In genomic region chr8:108937904-108938455, GRCm38 (mm10) we compare ENCODE assay signal across 18 mouse cellular contexts.
DNase-seq lines count a peak whose midpoint lies in the region; ATAC-seq and TF ChIP-seq lines count a peak whose summit lies in the region.
"Had no signal": no experiment of that assay in that cellular context is flagged by ENCODE, and none has a peak within 500 bp of the region (broad histone marks: within the 10 kb centered on the region; RNA-seq: fewer than 3 reads in every experiment).

No protein-coding gene starts in this region.

- H3K9me3 ChIP-seq in forebrain, postnatal 0 days (ENCODE audit: low read length) = no peaks in the 10 kb centered on the region
- no peaks in the 10 kb centered on the region for H3K9me3 ChIP-seq in midbrain, embryonic 13.5 days
- H3K9me3 ChIP-seq: heart, embryonic 12.5 days had no signal

- ATAC-seq in forebrain, postnatal 0 days = no peak
- ATAC-seq in midbrain, embryonic 13.5 days = peak; percentile 18; the same call in 1 of the 2 replicates
- ATAC-seq: activated CD4-positive, CD25-positive, alpha-beta regulatory T cell, adult 4 months; liver, postnatal 0 days had no signal

- no peaks in the 10 kb centered on the region; the same call in 1 of the 2 replicates for H3K36me3 ChIP-seq in forebrain, postnatal 0 days (ENCODE audit: insufficient read depth)
- H3K36me3 ChIP-seq in midbrain, embryonic 13.5 days = peaks cover 56% of the 10 kb centered on the region
- H3K36me3 ChIP-seq in thymus, adult 2 months (ENCODE audit: control insufficient read depth, insufficient read depth, low read length) = no peaks in the 10 kb centered on the region

- WGBS in forebrain, postnatal 0 days = 48% methylated on average over 8 of the region's 8 CpGs
- 62% methylated on average over 8 of the region's 8 CpGs for WGBS in midbrain, embryonic 13.5 days
- 95% methylated on average over 8 of the region's 8 CpGs for WGBS in thymus, adult 2 months

- no peak for TF ChIP-seq CTCF in forebrain, postnatal 0 days (IDR thresholded peaks at IDR 0.05; ENCODE audit: low read depth)
- no peak for TF ChIP-seq CTCF in thymus, adult 2 months (IDR thresholded peaks at IDR 0.05; ENCODE audit: borderline replicate concordance, control insufficient read depth, extremely low read depth, insufficient read depth, low read length, poor library complexity)

- H3K4me1 ChIP-seq in forebrain, postnatal 0 days (ENCODE audit: insufficient read depth) = peaks cover 9% of the 10 kb centered on the region; the same call in 1 of the 2 replicates
- peaks cover 56% of the 10 kb centered on the region for H3K4me1 ChIP-seq in midbrain, embryonic 13.5 days (replicated peaks)
- H3K4me1 ChIP-seq in thymus, adult 2 months (replicated peaks; ENCODE audit: control insufficient read depth, insufficient read depth, low read length) = no peaks in the 10 kb centered on the region

- H3K4me2 ChIP-seq in forebrain, postnatal 0 days (ENCODE audit: low read depth) = no peak overlapping the region
- no peak overlapping the region for H3K4me2 ChIP-seq in midbrain, embryonic 13.5 days (replicated peaks)
- H3K4me2 ChIP-seq: heart, embryonic 12.5 days had no signal

- H3K27ac ChIP-seq in forebrain, postnatal 0 days (ENCODE audit: low read depth, low read length) = 0 out of 2 replicates have a peak overlapping the region, but pooled peaks have one; percentile 21
- H3K27ac ChIP-seq in midbrain, embryonic 13.5 days = peak overlapping the region; percentile 84
- H3K27ac ChIP-seq in thymus, adult 2 months (ENCODE audit: control insufficient read depth, insufficient read depth, low read length) = no peak overlapping the region
- H3K27ac ChIP-seq: gastrocnemius, adult 2 months; stomach, postnatal 0 days had no signal

- no peak for TF ChIP-seq POLR2A in thymus, adult 2 months (IDR thresholded peaks at IDR 0.05; ENCODE audit: control insufficient read depth, extremely low read depth, insufficient read depth, low read length, poor library complexity)

- no peaks in the 10 kb centered on the region for H3K27me3 ChIP-seq in forebrain, postnatal 0 days (ENCODE audit: insufficient read depth, low read length)
- no peaks in the 10 kb centered on the region for H3K27me3 ChIP-seq in midbrain, embryonic 13.5 days
- H3K27me3 ChIP-seq in thymus, adult 2 months (ENCODE audit: control insufficient read depth, insufficient read depth, low read length) = no peaks in the 10 kb centered on the region

- no peak overlapping the region for H3K9ac ChIP-seq in forebrain, postnatal 0 days
- H3K9ac ChIP-seq in midbrain, embryonic 13.5 days (replicated peaks) = no peak overlapping the region
- H3K9ac ChIP-seq: heart, embryonic 12.5 days; liver, postnatal 0 days had no signal

- H3K4me3 ChIP-seq in forebrain, postnatal 0 days (ENCODE audit: low read depth, low read length) = no peak overlapping the region
- H3K4me3 ChIP-seq in midbrain, embryonic 13.5 days (replicated peaks) = no peak overlapping the region
- no peak overlapping the region for H3K4me3 ChIP-seq in thymus, adult 2 months (ENCODE audit: control insufficient read depth, insufficient read depth, low read length)
- H3K4me3 ChIP-seq: gastrocnemius, adult 2 months; heart, embryonic 12.5 days had no signal

- peak; percentile 73 for DNase-seq in retina, postnatal 1 day
- DNase-seq in retina, embryonic 14.5 days (ENCODE audit: low spot score) = no peak
- DNase-seq in forebrain, postnatal 0 days = no peak
- no peak for DNase-seq in frontal cortex, postnatal 36 days (ENCODE audit: low spot score in 2 of 2)
- DNase-seq in thymus, adult 2 months = no peak
- no peak for DNase-seq in spleen, postnatal 10 days (ENCODE audit: low spot score in 2 of 2)
- DNase-seq: adrenal gland, postnatal 25 days; cerebellum, adult 18-20 months; cerebellum, postnatal 36 days; gastrocnemius, adult 2 months; kidney, adult 8-10 months; liver; liver, postnatal 0 days; lung, postnatal 10 days had no signal
